Mouse (Mus musculus): ENCODE measurements at regions not wholly inside any gene's neighbourhood (a gene's known extent, or its start where the extent isn't known, plus 50 kb on each side); places are given as distances from the start of the nearest gene placed in this dataset.
A peak's percentile ranks its signal among the peaks of the same experiment; 100 is the strongest.
"Not testable (repeated sequence)": the region's sequence is repeated elsewhere in the genome, so short reads cannot be mapped to it uniquely, and the experiment has no call there.

GRCm38 (mm10) chr14:53301110-53301509 is 805.6 kb upstream of the Olfr1507 start:
- not testable (repeated sequence) for DNase-seq

GRCm38 (mm10) chr14:53299735-53300134 is 804.2 kb upstream of the Olfr1507 start:
- not testable (repeated sequence) for DNase-seq

GRCm38 (mm10) chr14:53283350-53284141 is 788.0 kb upstream of the Olfr1507 start:
- not testable (repeated sequence) for DNase-seq

- DNase-seq = not testable (repeated sequence)
Observed at GRCm38 (mm10) chr14:53273218-53273617, 777.7 kb upstream of the Olfr1507 start.

GRCm38 (mm10) chr14:53267693-53268092 is 772.1 kb upstream of the Olfr1507 start:
- not testable (repeated sequence) for DNase-seq

- DNase-seq = not testable (repeated sequence)
Observed at GRCm38 (mm10) chr14:53255962-53256361, 760.4 kb upstream of the Olfr1507 start.

- DNase-seq = not testable (repeated sequence)
Observed at GRCm38 (mm10) chr14:53253470-53253869, 757.9 kb upstream of the Olfr1507 start.

- not testable (repeated sequence) for DNase-seq
Observed at GRCm38 (mm10) chr14:53231142-53231541, 735.6 kb upstream of the Olfr1507 start.

- DNase-seq = not testable (repeated sequence)
Observed at GRCm38 (mm10) chr14:53224789-53225188, 729.2 kb upstream of the Olfr1507 start.

- not testable (repeated sequence) for DNase-seq
Observed at GRCm38 (mm10) chr14:53210554-53210953, 715.0 kb upstream of the Olfr1507 start.

GRCm38 (mm10) chr14:53209258-53209657 is 713.7 kb upstream of the Olfr1507 start:
- not testable (repeated sequence) for DNase-seq

- not testable (repeated sequence) for DNase-seq
Observed at GRCm38 (mm10) chr14:53190931-53191330, 695.4 kb upstream of the Olfr1507 start.

GRCm38 (mm10) chr14:53174099-53174498 is 678.5 kb upstream of the Olfr1507 start:
- DNase-seq = not testable (repeated sequence)

- DNase-seq = not testable (repeated sequence)
Observed at GRCm38 (mm10) chr14:53166327-53166726, 670.8 kb upstream of the Olfr1507 start.

GRCm38 (mm10) chr14:53159012-53159411 is 663.5 kb upstream of the Olfr1507 start:
- DNase-seq = not testable (repeated sequence)

- DNase-seq = not testable (repeated sequence)
Observed at GRCm38 (mm10) chr14:53134783-53135182, 639.2 kb upstream of the Olfr1507 start.

- peak in 1 of 2 experiments; percentile 0 for DNase-seq
Observed at GRCm38 (mm10) chr14:53132390-53132789, 636.8 kb upstream of the Olfr1507 start.

GRCm38 (mm10) chr14:53121704-53122103 is 626.2 kb upstream of the Olfr1507 start:
- DNase-seq = not testable (repeated sequence)

GRCm38 (mm10) chr14:53109732-53110131 is 614.2 kb upstream of the Olfr1507 start:
- DNase-seq = not testable (repeated sequence)

GRCm38 (mm10) chr14:53101362-53101761 is 605.8 kb upstream of the Olfr1507 start:
- not testable (repeated sequence) for DNase-seq

- not testable (repeated sequence) for DNase-seq
Observed at GRCm38 (mm10) chr14:53090921-53091320, 595.4 kb upstream of the Olfr1507 start.

GRCm38 (mm10) chr14:53081853-53082252 is 586.3 kb upstream of the Olfr1507 start:
- not testable (repeated sequence) for DNase-seq

GRCm38 (mm10) chr14:53081024-53081711 is 585.6 kb upstream of the Olfr1507 start:
- DNase-seq = not testable (repeated sequence)

GRCm38 (mm10) chr14:53080556-53080955 is 585.0 kb upstream of the Olfr1507 start:
- not testable (repeated sequence) for DNase-seq
